Comparison of ENCODE assay signal across 8 mouse cellular contexts in genomic region chr4:129793713-129794329, GRCm38 (mm10). TPM values are rescaled to one million over a fixed set of nuclear protein-coding genes. Genes with fewer than 3 reads are reported as not detected.
DNase-seq lines count a peak whose midpoint lies in the region; ATAC-seq and TF ChIP-seq lines count a peak whose summit lies in the region.

No protein-coding gene starts in this region.

- H3K9me3 ChIP-seq in MEL (replicated peaks; ENCODE audit: insufficient read depth, low read length) = no peaks in the 10 kb centered on the region
- H3K9me3 ChIP-seq in intestine, embryonic 14.5 days (ENCODE audit: control insufficient read depth, low read length) = no peaks in the 10 kb centered on the region

- TF ChIP-seq CTCF in MEL (IDR thresholded peaks at IDR 0.05 in 2 of 3, conservative IDR thresholded peaks at IDR 0.05 in 1 of 3; ENCODE audit: control insufficient read depth in 1 of 3, insufficient read depth in 1 of 3, low read depth in 2 of 3, low read length in 3 of 3, poor library complexity in 1 of 3, severe bottlenecking in 1 of 3) = no peak
- TF ChIP-seq CTCF in left cerebral cortex, adult 2 months (IDR thresholded peaks at IDR 0.05) = no peak

- no peaks in the 10 kb centered on the region for H3K27me3 ChIP-seq in MEL (ENCODE audit: control insufficient read depth in 1 of 2, insufficient read depth in 2 of 2, low read length in 2 of 2)
- no peaks in the 10 kb centered on the region for H3K27me3 ChIP-seq in intestine, embryonic 14.5 days (replicated peaks; ENCODE audit: control insufficient read depth, insufficient read depth, low read length)

- no peak overlapping the region for H3K4me2 ChIP-seq in intestine, embryonic 14.5 days (ENCODE audit: low read length)

- H3K27ac ChIP-seq in MEL (ENCODE audit: control insufficient read depth, low read depth, low read length) = peak overlapping the region; percentile 94
- H3K27ac ChIP-seq in intestine, embryonic 14.5 days (ENCODE audit: low read depth) = no peak overlapping the region
- no peak overlapping the region for H3K27ac ChIP-seq in left cerebral cortex, adult 2 months

- TF ChIP-seq EP300 in MEL (IDR thresholded peaks at IDR 0.05; ENCODE audit: low read depth in 1 of 2, low read length in 2 of 2) = peak; percentile 81 to 85

- TF ChIP-seq POLR2A in MEL (IDR thresholded peaks at IDR 0.05; ENCODE audit: control insufficient read depth in 1 of 2, insufficient read depth in 1 of 2, low read depth in 1 of 2, low read length in 2 of 2, poor library complexity in 1 of 2) = no peak

- TF ChIP-seq RAD21 in MEL (IDR thresholded peaks at IDR 0.05; ENCODE audit: low read depth, low read length) = no peak

- peak; percentile 71 for ATAC-seq in intestine, embryonic 14.5 days (replicated peaks; ENCODE audit: low FRiP score, low TSS enrichment, low read depth)

- 63% methylated on average over 5 of the region's 5 CpGs for WGBS in intestine, embryonic 14.5 days

- peak; percentile 68 for DNase-seq in adrenal gland, adult 2 months
- DNase-seq in adrenal gland, adult 8-10 months = no peak
- peak; percentile 89 for DNase-seq in MEL (ENCODE audit: low read depth, low spot score)
- DNase-seq in intestine, embryonic 14.5 days (ENCODE audit: low spot score) = no peak
- DNase-seq in naive thymus-derived CD4-positive, alpha-beta T cell, adult 2 months (ENCODE audit: low read depth) = peak; percentile 93
- no peak for DNase-seq in left cerebral cortex, adult 2 months (ENCODE audit: extremely low spot score in 1 of 2, low spot score in 2 of 2)
- DNase-seq in cerebellum, postnatal 14 days = no peak
- DNase-seq in cerebellum, postnatal 36 days = no peak

- H3K9ac ChIP-seq in MEL (ENCODE audit: control insufficient read depth, low read depth, low read length, poor library complexity, severe bottlenecking) = peak overlapping the region; percentile 35
- no peak overlapping the region for H3K9ac ChIP-seq in intestine, embryonic 14.5 days (ENCODE audit: low read length)

- peak overlapping the region in 1 of 2 experiments; percentile 17; a peak in 1 of 4 replicates for H3K4me3 ChIP-seq in MEL (ENCODE audit: control insufficient read depth in 1 of 2, insufficient read depth in 1 of 2, low read depth in 2 of 2, low read length in 2 of 2)
- H3K4me3 ChIP-seq in intestine, embryonic 14.5 days (ENCODE audit: low read depth, low read length) = no peak overlapping the region
- no peak overlapping the region for H3K4me3 ChIP-seq in left cerebral cortex, adult 2 months

- H3K4me1 ChIP-seq in MEL (ENCODE audit: control insufficient read depth in 1 of 2, insufficient read depth in 2 of 2, low read length in 2 of 2) = peaks cover 18 to 45% of the 10 kb centered on the region in 2 experiments
- peaks cover 20% of the 10 kb centered on the region for H3K4me1 ChIP-seq in intestine, embryonic 14.5 days (replicated peaks; ENCODE audit: control insufficient read depth, insufficient read depth, low read length)

- H3K79me2 ChIP-seq in MEL (ENCODE audit: control insufficient read depth, insufficient read depth, low read length, poor library complexity) = no peaks in the 10 kb centered on the region

- peaks cover 0 to 35% of the 10 kb centered on the region in 2 experiments; a peak in 2 of 4 replicates for H3K36me3 ChIP-seq in MEL (ENCODE audit: control insufficient read depth in 1 of 2, insufficient read depth in 2 of 2, low read length in 2 of 2)
- H3K36me3 ChIP-seq in intestine, embryonic 14.5 days (ENCODE audit: control insufficient read depth, insufficient read depth, low read length) = no peaks in the 10 kb centered on the region

- intact Hi-C loops in left cerebral cortex, adult 2 months (cut with DNase I) = no loop called here

TF ChIP-seq in MEL, 35 proteins besides CTCF, POLR2A, EP300 and RAD21:
- TF ChIP-seq ZNF384 (IDR thresholded peaks at IDR 0.05; ENCODE audit: low read depth, low read length) (no peak), KAT2A (conservative IDR thresholded peaks at IDR 0.05; ENCODE audit: low read depth, low read length) (no peak), RCOR1 (IDR thresholded peaks at IDR 0.05; ENCODE audit: low read depth, low read length) (peak; percentile 79), ETS1 (IDR thresholded peaks at IDR 0.05; ENCODE audit: low read depth, low read length) (peak; percentile 93), CHD1 (IDR thresholded peaks at IDR 0.05; ENCODE audit: low read depth, low read length) (no peak), BHLHE40 (IDR thresholded peaks at IDR 0.05; ENCODE audit: borderline replicate concordance, low read depth, low read length) (peak; percentile 66), GABPA (IDR thresholded peaks at IDR 0.05; ENCODE audit: low read depth, low read length) (peak; percentile 67; the same call in 1 of the 2 replicates), POLR2AphosphoS5 (IDR thresholded peaks at IDR 0.05; ENCODE audit: borderline replicate concordance, low read depth, low read length) (no peak), SIN3A (IDR thresholded peaks at IDR 0.05; ENCODE audit: low read length) (peak; percentile 77), USF1 (IDR thresholded peaks at IDR 0.05; ENCODE audit: low read depth, low read length) (peak; percentile 50), ELF1 (IDR thresholded peaks at IDR 0.05; ENCODE audit: low read depth, low read length) (0 out of 2 replicates have a peak, but pooled peaks have one; percentile 31), TAL1 (IDR thresholded peaks at IDR 0.05; ENCODE audit: low read length) (peak; percentile 12; the same call in 1 of the 2 replicates), HCFC1 (IDR thresholded peaks at IDR 0.05; ENCODE audit: low read depth, low read length) (peak; percentile 44), TCF12 (IDR thresholded peaks at IDR 0.05; ENCODE audit: low read depth, low read length) (peak; percentile 76), MXI1 (IDR thresholded peaks at IDR 0.05; ENCODE audit: low read depth, low read length) (peak; percentile 47), E2F4 (IDR thresholded peaks at IDR 0.05; ENCODE audit: borderline replicate concordance, low read depth, low read length) (no peak), SMC3 (IDR thresholded peaks at IDR 0.05; ENCODE audit: low read depth, low read length) (no peak), MYC (IDR thresholded peaks at IDR 0.05; ENCODE audit: low read depth, low read length) (0 out of 2 replicates have a peak, but pooled peaks have one; percentile 47), MAZ (IDR thresholded peaks at IDR 0.05; ENCODE audit: low read depth, low read length) (0 out of 2 replicates have a peak, but pooled peaks have one; percentile 54), MAFK (IDR thresholded peaks at IDR 0.05; ENCODE audit: borderline replicate concordance, low read depth, low read length) (peak; percentile 41; the same call in 1 of the 2 replicates), CHD2 (IDR thresholded peaks at IDR 0.05; ENCODE audit: low read length) (peak; percentile 75), MYB (IDR thresholded peaks at IDR 0.05; ENCODE audit: low read depth, low read length) (no peak), ZMIZ1 (IDR thresholded peaks at IDR 0.05; ENCODE audit: low read depth, low read length) (no peak), UBTF (IDR thresholded peaks at IDR 0.05; ENCODE audit: borderline replicate concordance, insufficient read depth, low read depth, low read length) (no peak), GATA1 (IDR thresholded peaks at IDR 0.05; ENCODE audit: low read depth, low read length) (peak; percentile 82), TBP (IDR thresholded peaks at IDR 0.05; ENCODE audit: low read depth, low read length) (no peak), ZKSCAN1 (IDR thresholded peaks at IDR 0.05; ENCODE audit: low read depth, low read length) (no peak), MAX (IDR thresholded peaks at IDR 0.05; ENCODE audit: low read length) (peak; percentile 42; the same call in 1 of the 2 replicates)

RNA-seq across cellular contexts. Expression of gene Ptp4a2, which starts 17.2 kb away (rescaled TPM):
- 100 to 1,000 TPM; 378 to 409 TPM for total RNA-seq in adrenal gland, adult 2 months (2021)
- 41.0 and 48.2 TPM in 2 replicates for polyA plus RNA-seq in adrenal gland, adult 2 months (2012; rRNA removed)
- 100 to 1,000 TPM; 321 to 460 (median 353) TPM for total RNA-seq in adrenal gland, adult 8-10 months (2022)
- 119 and 124 TPM in 2 replicates for total RNA-seq in MEL (2012; rRNA removed)
- 100 to 1,000 TPM; 118 to 619 TPM for polyA plus RNA-seq in MEL (2012; ENCODE audit: insufficient read depth in 1 of 2, insufficient read length in 2 of 2, low read depth in 1 of 2, low replicate concordance in 2 of 2, missing spikeins in 1 of 2)
- 276 and 279 TPM in 2 replicates for polyA plus RNA-seq in intestine, embryonic 14.5 days (2014; fragmentation: Nextera tagmentation; extraction: Ambion mirVana)
- 100 to 1,000 TPM; 126 to 131 TPM for total RNA-seq in left cerebral cortex, adult 2 months (2021)

RNA-seq across cellular contexts. Expression of gene Khdrbs1, which starts 51.7 kb away (rescaled TPM):
- 10 to 100 TPM; 65.0 to 66.3 TPM for total RNA-seq in adrenal gland, adult 2 months (2021)
- 114 and 124 TPM in 2 replicates for polyA plus RNA-seq in adrenal gland, adult 2 months (2012; rRNA removed)
- total RNA-seq in adrenal gland, adult 8-10 months (2022) = 10 to 100 TPM; 70.1 to 80.2 (median 76.4) TPM
- total RNA-seq in MEL (2012; rRNA removed) = 56.5 and 63.2 TPM in 2 replicates
- polyA plus RNA-seq in MEL (2012; ENCODE audit: insufficient read depth in 1 of 2, insufficient read length in 2 of 2, low read depth in 1 of 2, low replicate concordance in 2 of 2, missing spikeins in 1 of 2) = 100 to 1,000 TPM in 1 of 2 experiments, 10 to 100 TPM in 1; 77.6 to 141 TPM
- polyA plus RNA-seq in intestine, embryonic 14.5 days (2014; fragmentation: Nextera tagmentation; extraction: Ambion mirVana) = 96.5 and 106 TPM in 2 replicates
- 10 to 100 TPM; 89.7 to 92.6 TPM for total RNA-seq in left cerebral cortex, adult 2 months (2021)

Comparison
In these comparisons a context has a peak if more than half of its experiments do, and no peak if none do; other contexts are left out.
1. DNase-seq: peak in adrenal gland, adult 2 months (single experiment), MEL (single experiment) and naive thymus-derived CD4-positive, alpha-beta T cell, adult 2 months (single experiment); none in adrenal gland, adult 8-10 months (single experiment), intestine, embryonic 14.5 days (single experiment), left cerebral cortex, adult 2 months (0 of 2), cerebellum, postnatal 14 days (0 of 2) and cerebellum, postnatal 36 days (0 of 2).